Mouse (Mus musculus): ENCODE data around the gene Plce1.

GRCm38 (mm10) chr19:38482406-38483181 is 1.7 kb downstream of the Plce1 start:
- no peak for TF ChIP-seq CTCF (IDR thresholded peaks at IDR 0.05; ENCODE audit: control insufficient read depth, insufficient read depth, low read length)
- TF ChIP-seq POLR2A (IDR thresholded peaks at IDR 0.05; ENCODE audit: borderline replicate concordance, control insufficient read depth, low read depth, low read length), result no peak
